Mouse (Mus musculus) adrenal gland, adult 18-20 months (tissue): ENCODE measurements at regions not wholly inside any gene's neighbourhood (a gene's known extent, or its start where the extent isn't known, plus 50 kb on each side); places are given as distances from the start of the nearest gene placed in this dataset.
A peak's percentile ranks its signal among the peaks of the same experiment; 100 is the strongest.
"Not testable (repeated sequence)": the region's sequence is repeated elsewhere in the genome, so short reads cannot be mapped to it uniquely, and the experiment has no call there.

Experiments
- DNase-seq, 2 experiments: peaks; one replicate each; pipeline ENCODE4 v3.0.0; 2021 to 2022; ENCODE audit warnings: low spot score in 2 of 2

DNA sequence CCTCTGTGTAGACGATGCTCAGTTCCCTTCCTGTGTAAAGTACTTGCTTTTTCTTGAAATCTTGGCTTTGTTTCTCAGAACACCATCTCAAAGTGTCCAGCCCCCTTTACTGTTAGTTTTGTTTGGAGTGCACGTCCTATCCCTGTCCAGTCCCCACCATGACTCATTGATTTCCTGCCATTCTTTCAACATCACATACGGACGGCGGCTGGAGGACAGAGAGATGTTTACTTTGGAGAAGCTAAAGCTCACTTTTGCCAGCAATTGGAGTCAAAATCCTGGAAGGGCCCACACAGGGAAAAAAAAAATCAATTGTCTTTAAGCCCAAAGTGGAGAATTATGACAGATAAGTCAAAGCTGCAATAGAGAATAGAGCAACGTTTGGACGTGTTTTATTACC lies 51.8 kb downstream of the Gm5426 start:
- DNase-seq = no peak

DNA sequence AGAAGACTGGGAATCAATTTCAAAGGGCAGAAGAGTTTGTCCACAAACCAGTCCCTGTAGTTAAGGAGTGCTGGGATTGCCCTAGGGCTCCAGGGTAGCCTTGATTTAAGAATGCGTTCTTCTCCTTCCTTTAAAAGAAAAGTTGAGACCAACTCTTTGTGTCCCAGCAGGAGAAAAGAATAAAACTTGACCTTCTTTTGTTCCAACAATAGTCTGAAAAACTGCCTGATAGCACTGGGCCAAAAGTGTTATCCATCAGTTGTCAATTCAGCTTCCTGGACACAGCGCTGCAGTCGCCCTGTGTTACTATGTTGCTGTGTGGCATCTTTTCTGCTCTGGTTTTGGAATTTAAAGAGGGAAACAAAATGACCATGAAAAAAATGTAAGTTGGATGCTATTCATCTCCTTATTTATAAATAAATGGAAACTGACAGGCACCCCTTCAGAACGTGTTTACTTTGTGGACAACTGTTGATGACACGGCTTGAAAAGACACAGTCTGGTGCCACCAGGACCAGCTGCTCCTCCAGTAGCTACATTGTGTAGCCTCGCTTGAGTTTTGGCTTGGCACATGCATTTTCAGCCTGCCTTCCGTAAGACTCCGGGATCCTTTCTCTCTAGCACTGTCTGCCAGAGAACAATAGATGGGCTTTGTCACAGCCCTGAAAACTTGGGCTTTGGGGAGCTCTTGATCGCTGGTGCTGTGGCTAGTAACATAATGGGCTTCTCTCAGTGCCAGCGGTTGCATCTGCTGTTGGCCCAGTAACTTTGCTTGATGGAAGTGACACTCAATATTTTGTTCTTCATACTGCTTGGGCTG lies 54.0 kb downstream of the Gm5426 start:
- no peak for DNase-seq

DNA sequence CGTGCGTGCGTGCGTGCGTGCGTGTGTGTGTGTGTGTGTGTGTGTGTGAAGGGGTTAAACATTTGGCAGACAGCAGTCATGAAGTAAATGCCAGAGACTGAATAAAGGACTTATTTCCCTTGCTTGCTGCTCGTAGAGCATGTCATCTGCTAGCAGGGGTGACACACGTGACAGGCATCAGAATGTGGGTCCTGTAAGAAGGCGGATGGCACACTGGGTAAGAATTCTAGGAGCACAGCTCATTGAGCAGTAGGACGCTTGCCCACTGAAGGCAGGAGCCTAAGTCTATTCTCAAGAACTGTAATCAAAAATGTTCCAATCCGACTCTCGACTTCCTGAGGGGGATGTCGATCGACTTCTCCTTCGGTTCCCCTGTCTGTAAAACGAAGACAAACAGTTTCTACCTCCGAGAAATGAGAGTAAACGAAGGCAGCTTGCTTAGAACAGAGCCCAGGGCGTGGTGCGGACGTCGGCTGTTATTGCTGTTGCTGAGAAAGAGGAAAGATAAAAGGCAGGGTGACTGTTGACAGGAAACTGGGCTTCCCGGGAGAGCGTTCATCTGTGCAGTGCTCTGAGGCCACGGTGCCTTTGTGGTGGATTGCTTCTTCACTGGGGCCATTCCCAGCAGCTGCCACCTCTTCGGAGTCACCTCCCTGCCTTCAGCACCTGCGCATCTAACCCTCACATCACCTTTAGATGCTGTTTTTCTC lies 64.7 kb downstream of the Gm5426 start:
- no peak for DNase-seq

DNA sequence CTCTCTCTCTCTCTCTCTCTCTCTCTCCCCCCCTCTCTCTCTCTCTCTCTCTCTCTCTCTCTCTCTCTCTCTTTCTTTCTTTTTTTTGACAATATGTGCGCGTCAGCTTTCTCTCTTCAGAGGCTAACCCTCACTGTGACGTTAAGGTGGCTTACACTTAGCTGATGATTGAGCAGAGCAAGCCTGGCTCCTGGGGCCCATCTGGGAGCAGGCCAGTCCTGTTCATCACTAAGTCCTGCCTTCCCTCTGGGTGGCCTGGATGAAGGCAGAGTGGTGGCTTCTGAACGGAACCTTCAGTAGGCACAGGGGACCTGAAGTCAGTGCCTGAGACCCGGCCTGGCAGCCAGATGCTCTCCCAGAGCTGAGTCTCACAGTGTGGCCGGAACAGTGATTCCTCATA lies 65.5 kb downstream of the Gm5426 start:
- DNase-seq = no peak

DNA sequence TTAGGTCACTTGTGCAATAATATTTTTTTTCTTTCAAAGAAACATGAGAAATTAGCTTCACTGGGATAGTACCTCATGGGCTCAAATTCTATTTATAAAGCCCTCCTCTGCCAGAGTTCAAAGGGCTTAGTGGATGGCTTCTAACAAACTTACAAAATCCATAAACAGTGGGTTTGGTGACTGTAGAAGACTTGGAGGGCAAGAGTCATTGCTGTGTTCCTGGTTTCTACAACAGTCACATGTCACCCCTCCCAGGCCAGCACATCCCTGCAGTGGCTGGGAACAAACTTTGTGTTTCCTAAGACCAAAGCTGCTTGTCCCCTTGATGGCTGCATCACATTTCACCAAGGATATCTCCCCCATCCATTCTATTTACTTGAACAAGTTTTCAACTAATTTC lies 66.5 kb downstream of the Gm5426 start:
- no peak for DNase-seq

DNA sequence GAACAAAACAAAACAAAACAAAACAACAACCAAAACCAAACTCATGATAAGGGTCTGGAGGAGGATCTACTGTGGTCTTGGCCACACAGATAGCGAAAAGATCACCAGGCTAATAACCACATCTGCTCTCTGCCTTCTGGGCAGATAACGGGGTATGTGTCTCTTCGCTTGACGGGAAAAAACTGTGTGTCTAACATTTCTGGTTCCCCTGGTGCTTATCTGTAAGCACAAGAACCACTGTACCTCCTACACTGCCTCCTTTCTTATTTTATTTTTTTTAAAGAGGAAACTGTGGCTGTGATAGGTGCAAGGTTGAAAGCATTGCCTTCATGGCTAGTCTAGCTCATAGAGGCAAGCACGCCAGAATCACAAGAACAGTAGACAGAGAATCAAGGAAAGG lies 67.8 kb downstream of the Gm5426 start:
- no peak for DNase-seq

DNA sequence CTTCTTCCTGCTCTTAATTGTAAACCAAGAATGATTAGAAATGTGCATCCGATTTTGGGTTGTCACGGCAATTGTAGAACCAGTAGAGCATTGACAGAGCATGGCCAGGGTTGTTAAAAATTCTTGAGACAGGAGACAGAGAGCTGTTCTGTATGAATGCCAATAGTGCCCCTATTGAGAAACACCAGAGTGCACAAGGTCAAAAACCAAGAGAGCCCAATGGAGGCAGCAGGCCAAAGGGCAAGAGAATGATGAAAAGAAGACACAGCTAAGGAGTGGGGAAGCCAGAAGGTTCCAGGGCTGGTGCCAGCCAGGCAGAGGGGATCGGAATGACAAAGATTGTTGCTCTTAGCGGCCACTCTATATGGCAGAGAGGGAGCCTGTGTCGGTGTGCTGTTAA lies 72.8 kb downstream of the Gm5426 start:
- no peak for DNase-seq

DNA sequence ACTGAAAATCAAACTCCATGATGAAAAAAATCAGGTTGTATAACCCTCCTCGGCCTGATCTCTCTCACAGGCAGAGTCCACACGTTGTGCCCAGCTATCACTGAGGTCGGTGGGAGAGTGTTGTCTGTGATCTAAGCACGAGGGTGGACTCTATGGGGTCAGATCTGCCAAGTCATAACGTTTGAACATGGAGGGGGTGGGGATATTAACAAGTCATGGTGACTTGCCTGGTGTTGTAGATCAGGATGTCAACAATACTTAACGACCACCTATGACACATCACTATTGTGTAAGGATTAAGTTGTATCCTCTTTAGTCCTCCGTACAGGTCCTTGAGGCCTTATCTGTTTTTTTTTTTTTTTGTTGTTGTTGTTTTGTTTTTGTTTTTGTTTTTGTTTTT lies 74.8 kb downstream of the Gm5426 start:
- DNase-seq = no peak

DNA sequence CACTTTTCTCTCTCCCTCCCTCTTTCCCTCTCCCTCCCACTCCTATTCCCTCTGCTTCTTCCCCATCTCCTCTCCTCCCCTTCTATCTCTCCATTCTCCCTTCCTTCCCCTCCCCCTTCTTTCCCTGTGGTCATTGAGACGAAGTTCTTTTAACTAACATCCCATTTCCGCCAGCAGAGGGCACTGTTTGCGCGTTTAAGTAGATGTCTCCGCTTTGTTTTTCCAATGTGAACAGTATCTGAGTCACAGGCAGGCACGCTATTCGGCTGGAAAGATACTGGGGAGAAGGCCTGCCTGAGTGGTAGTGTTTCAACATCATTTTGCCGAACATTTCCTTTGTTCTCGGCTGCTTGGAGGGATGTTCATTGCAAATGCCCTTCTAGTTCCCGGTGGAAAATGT lies 77.5 kb downstream of the Gm5426 start:
- DNase-seq = peak; percentile 89

DNA sequence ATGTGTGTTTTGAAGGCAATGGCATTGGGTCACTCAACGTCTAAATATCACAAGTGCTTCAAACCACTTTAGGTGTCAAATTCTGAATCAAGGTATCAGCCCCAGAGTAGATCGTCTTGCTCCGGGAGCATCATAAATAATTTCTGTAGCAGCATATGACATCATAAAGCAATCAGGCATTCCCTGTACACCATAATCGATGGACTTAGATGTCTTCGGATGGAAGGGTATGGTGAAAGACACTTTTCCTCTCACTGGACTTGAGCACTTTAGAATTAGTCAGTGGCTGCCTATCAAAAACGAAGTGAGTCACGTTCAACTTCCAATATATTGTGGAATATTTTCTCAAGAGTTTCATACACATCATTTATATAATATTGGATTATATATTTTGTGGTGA lies 77.9 kb downstream of the Gm5426 start:
- DNase-seq = no peak

DNA sequence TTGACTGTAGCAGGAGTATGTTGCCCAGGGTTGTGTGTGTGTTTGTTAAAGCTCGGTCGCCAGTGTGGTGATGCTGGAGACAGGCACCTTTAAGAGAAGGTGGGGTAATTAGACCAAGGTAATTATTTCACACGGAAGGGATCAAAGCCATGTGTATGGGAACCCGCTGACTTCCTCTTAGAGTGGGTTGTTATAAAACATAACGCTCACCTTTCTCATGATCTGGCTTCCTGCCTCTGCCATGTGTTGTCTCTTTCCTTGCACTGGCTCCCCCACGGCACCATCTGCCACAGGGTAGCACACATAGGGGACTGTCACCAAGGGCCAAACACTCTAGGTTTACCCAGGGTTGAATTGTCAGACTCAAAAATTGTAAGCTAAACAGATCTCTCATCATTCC lies 78.5 kb downstream of the Gm5426 start:
- DNase-seq = no peak

DNA sequence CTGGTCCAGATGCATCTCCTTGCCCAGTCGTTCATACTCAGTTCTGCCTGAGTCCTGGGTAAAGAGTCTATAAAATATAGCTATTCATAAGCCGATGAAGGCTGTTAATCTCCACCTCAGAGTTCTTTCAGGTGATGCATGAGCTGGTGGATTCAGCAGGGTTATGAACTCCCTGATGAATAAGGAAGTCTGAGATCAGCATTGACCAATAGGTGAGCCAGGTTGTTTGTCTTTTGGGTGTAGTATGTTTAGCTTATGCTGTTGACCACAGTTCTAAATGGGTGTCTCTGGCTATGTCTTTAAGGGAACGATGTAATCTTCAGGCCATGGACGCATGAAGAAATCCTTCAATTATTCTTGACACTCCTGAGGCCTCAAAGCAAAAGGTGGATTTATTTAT lies 84.3 kb downstream of the Gm5426 start:
- no peak for DNase-seq

DNA sequence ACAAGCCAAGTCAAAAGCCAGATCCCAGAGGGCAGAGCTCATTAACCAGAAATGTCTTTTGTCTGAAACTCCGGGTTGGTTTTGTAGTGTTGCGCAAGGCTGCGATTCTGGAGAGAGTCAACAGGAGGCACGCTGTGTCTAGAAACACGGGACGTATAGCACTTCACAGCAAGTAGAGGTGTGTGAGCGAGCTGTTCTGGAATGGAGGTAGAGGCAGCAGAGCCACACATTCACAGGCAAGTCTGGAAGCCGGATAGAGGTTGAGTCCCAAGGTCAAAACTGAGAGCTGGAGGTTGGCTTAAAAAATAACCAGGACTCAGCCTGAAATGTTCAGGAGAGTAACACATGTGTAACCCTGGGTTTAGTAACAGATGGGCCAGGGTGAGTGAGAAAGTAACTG lies 94.0 kb downstream of the Gm5426 start:
- DNase-seq = peak in 1 of 2 experiments; percentile 25

DNA sequence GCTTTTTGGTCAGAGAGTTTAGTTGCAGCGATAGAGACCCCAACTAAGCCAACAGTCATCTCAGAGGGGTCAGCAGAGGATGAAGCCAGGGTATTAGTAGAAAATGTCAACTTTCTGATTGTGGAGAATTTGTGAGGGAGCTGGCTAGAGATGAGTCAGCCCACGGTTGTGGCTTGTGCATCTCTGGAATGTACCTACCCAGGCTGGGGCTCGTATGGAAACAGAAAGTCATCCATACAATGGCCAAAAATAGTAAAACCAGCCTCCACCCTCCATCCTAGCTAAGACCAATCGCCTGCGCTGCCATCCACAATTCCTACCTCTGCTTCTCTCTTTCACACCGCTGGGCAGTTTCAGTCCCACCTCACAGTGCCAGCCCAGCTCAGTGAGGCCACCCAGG lies 94.9 kb downstream of the Gm5426 start:
- DNase-seq = no peak

DNA sequence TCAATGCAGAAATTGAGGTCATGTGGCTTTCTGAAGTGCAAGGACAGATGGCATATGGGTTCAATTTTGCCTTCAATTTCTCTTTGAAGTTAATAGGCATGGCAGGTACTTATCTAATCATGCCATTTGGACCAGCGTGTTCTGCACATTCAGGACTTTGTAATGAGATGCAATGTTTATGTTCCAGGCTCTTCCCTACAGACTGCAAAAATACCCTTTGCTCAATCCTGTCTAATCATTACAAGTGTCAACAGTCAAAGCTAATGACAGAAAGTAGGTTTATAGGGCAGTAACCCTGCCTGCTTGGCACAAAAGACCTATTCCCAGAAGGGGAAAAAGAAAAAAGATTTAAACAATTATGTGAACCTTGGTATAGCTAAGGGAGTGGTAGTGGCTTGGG lies 96.5 kb downstream of the Gm5426 start:
- no peak for DNase-seq

DNA sequence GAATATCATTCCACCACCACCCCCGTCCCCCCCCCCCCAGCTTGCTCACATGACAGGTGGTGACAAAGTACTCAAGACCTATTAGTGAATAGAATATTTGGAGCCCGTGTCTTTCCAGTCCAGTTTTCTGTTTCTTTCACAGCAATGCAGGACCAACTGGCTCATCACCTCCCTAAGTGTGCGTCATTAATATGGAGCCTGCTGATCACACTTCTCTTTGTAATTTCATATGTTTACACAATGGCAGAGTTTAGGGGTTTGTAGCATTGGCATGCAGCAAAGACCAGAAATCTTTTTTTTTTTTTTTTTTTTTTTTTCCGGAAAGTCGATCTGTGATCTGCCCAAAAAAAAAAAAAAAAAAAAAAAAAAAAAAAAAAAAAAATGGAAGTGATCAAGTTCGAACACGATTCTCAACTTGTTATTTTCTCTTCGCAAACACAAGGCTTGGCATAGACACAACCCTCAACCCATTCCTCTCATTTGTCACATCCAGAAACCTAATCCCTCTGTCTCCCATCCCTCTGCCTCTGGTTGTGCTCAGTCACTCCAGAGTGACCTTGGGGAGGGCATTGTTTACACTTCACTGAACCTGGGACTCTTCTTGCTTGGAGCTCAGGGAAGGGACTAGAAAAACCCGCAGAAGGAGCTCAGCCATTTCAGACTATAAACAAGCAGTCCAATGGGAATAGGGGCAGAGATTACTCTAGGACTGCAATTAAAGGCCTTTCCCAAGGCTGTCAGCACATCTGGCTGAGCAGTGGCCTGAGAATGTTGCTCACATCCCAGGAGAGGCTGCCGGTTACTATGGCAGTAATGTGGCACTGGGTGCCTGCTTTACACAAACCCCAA lies 98.4 kb downstream of the Gm5426 start:
- no peak for DNase-seq

DNA sequence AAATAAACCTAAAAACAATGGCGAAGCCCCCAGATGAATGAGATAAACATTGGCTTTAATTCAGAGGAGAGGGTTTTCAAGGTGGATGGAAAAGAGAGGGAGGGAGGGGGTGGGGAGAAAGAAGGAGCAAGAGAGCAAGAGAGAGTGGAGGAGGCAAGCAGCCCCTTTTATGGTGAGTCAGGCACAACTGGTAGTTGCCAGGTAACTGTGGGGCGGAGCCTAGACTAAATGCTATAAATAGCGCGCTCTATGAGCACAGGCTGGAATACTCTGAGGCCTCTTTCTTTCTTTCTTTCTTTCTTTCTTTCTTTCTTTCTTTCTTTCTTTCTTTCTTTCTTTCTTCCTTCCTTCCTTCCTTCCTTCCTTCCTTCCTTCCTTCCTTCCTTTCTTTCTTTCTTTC lies 99.6 kb downstream of the Gm5426 start:
- not testable (repeated sequence) for DNase-seq

DNA sequence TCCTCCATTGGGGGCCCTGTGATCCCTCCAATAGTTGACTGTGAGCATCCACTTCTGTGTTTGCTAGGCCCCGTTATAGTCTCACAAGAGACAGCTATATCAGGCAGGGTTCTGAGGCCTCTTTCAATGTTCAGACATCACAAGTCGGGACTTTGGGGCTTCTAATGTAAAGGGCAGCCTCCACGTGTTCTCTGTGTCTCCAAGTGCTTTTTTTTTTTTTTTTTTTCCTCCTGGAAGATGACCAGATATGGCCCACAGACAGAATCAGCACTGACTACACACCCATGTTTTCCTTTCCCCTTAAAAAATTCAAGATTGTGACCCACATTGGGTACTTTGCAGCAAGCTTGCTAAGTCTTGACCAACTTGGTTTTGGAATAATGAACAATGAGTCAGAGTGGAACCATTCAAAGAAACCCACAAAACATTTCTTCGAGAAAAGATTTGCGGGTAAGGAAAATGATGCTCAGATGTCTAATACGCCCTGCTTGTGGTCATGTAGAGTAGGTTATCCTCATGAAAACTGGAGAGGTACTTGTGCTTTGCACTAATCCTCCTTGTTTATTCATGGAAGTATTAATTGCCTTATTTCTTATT lies 100.5 kb downstream of the Gm5426 start:
- no peak for DNase-seq

DNA sequence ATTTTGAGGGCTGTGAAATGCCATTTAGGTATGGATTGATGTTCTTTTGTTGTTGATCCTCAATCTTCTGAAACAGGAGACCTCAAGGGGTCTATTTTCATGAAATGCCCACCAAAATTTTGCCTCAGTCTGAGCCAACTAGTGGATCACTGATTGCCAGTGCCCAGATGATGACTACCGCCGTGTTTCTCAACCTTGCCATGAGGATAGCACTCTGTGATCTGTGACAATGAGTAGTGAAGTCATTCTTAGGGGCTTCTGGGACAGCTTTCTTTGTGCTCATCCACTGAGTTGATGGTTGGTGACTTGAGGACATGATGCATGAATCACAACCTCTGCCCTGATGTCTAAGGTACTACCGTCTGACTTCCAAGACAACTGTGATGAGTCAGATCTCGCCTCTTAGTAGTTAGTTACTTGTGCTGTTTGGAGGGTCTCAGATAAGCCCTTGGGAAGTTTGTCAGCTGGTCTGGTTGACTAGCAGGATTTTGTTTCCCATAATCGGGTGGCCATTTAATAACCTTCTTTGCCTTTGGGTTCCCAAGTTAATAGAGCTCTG lies 101.2 kb downstream of the Gm5426 start:
- DNase-seq = no peak

DNA sequence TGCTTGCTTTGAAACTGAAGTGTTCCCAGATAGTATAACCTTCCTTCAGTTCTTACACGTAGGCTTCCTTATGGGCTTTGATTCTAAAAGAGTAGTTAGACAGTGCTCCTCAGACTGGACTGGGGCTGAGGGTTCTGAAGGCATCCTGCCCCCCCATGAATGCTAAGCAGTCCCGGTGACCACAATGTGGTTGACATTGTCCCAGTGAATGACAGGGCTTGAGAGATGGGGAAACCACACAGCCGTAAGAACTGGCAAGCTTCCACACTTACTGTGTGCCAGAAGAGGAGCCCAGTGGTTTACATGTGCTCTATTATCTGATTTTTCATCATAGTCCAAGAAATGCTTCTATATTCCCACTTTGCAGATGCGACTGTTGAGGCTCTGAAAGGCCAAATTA lies 101.8 kb downstream of the Gm5426 start:
- no peak for DNase-seq

DNA sequence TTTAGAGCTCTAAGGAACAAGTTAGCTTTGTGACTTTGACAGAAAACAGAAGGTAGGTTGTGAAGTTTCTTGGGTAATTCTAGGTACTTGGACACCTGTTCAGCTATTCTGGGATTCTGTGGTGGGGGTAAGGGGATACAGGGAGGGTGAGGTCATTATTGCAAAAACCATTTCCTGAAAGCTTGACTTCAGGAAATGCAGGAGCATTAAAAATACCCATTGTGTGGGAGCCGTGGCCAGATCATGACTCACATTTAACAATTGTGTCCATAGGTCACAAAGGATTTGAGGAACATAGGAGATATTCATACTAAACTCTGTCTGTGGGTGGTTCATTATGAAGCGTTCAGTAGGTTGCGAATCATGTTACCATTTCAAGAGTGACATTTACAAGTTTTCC lies 102.4 kb downstream of the Gm5426 start:
- DNase-seq = no peak
